Mouse (Mus musculus): ENCODE results near the gene F10.
"Not testable (repeated sequence)": the region's sequence is repeated elsewhere in the genome, so short reads cannot be mapped to it uniquely, and the experiment has no call there.

The F10 gene

GRCm38 (mm10) chr8:13060441-13061150 is 23.5 kb downstream of the F10 start, which contains the start of gene Proz:
Gene Proz, plus strand, starts transcription at chr8:13060914.
- no peak for DNase-seq (ENCODE audit: low read depth)

GRCm38 (mm10) chr8:13063112-13063511 is 26.0 kb downstream of the F10 start:
- no peak for DNase-seq (ENCODE audit: low read depth)

- no peak for DNase-seq (ENCODE audit: low read depth)
Observed at GRCm38 (mm10) chr8:13073255-13073654, 36.1 kb downstream of the F10 start.

GRCm38 (mm10) chr8:13075044-13075443 is 37.9 kb downstream of the F10 start:
- no peak for DNase-seq (ENCODE audit: low read depth)

GRCm38 (mm10) chr8:13075579-13075978 is 38.5 kb downstream of the F10 start:
- not testable (repeated sequence) for DNase-seq (ENCODE audit: low read depth)

GRCm38 (mm10) chr8:13077542-13077941 is 40.4 kb downstream of the F10 start:
- DNase-seq (ENCODE audit: low read depth) = no peak

- peak; percentile 96 for DNase-seq (ENCODE audit: low read depth)
Observed at GRCm38 (mm10) chr8:13104691-13105086, 67.6 kb downstream of the F10 start.

- peak; percentile 99 for DNase-seq (ENCODE audit: low read depth)
Observed at GRCm38 (mm10) chr8:13105087-13105881, 68.2 kb downstream of the F10 start, which contains the start of the genes Pcid2 and Cul4a. Gene Pcid2, minus strand, starts transcription at chr8:13105459. Gene Cul4a, plus strand, starts transcription at chr8:13105621.

- peak; percentile 59 for DNase-seq (ENCODE audit: low read depth)
Observed at GRCm38 (mm10) chr8:13105908-13106551, 68.9 kb downstream of the F10 start.

Measured in induced T-regulatory cell, adult 2 months (primary cell).